6 mouse cellular contexts compared by ENCODE assay signal in the genomic region with DNA sequence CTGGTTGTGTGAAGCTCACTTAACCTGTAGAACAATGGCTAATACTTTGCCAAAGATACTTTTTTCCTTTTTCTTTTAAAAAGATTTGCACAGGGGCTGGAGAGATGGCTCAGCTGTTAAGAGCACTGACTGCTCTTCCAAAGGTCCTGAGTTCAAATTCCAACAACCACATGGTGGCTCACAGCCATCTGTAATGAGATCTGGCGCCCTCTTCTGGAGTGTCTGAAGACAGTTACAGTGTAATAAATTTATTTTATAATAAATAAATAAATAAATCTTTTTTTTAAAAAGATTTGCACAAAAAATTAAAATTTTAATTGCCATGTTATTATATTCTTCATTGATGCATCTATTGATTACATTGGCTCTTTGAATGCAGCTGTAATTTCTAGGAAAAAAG.
DNase-seq lines count a peak whose midpoint lies in the region; ATAC-seq and TF ChIP-seq lines count a peak whose summit lies in the region.
"Not testable (repeated sequence)": the region's sequence is repeated elsewhere in the genome, so short reads cannot be mapped to it uniquely, and the experiment has no call there.

No protein-coding gene starts in this region.

- in situ Hi-C loops in Patski (cut with MboI; ENCODE audit: low pct_unique_long_range_greater_than_20kb): not testable (repeated sequence)

- not testable (repeated sequence) for TF ChIP-seq EP300 in heart, adult 2 months (IDR thresholded peaks at IDR 0.05; ENCODE audit: insufficient read depth, low read depth, low read length); stomach, postnatal 0 days (optimal IDR thresholded peaks at IDR 0.05)

- TF ChIP-seq CTCF in Patski (IDR thresholded peaks at IDR 0.05): peak; percentile 53
- TF ChIP-seq CTCF in heart, adult 2 months (IDR thresholded peaks at IDR 0.05): peak; percentile 68
- peak; percentile 40 for TF ChIP-seq CTCF in intestine, postnatal 0 days (IDR thresholded peaks at IDR 0.05; ENCODE audit: low read depth)
- peak; percentile 52 for TF ChIP-seq CTCF in left cerebral cortex, adult 2 months (IDR thresholded peaks at IDR 0.05)
- TF ChIP-seq CTCF in lung, embryonic 14.5 days (IDR thresholded peaks at IDR 0.05; ENCODE audit: low read depth): 0 out of 2 replicates have a peak, but pooled peaks have one; percentile 9
- TF ChIP-seq CTCF in stomach, postnatal 0 days (IDR thresholded peaks at IDR 0.05; ENCODE audit: low read depth): peak; percentile 49

- not testable (repeated sequence) for H3K4me3 ChIP-seq in heart, adult 2 months; intestine, postnatal 0 days (ENCODE audit: low read depth, low read length); left cerebral cortex, adult 2 months; lung, embryonic 14.5 days (ENCODE audit: low read depth, low read length); stomach, postnatal 0 days (ENCODE audit: low read depth, low read length)

- not testable (repeated sequence) for H3K9me3 ChIP-seq in intestine, postnatal 0 days (ENCODE audit: control insufficient read depth); lung, embryonic 14.5 days (ENCODE audit: low read depth, low read length); stomach, postnatal 0 days (ENCODE audit: control insufficient read depth, low read length)

- POLR2A ChIA-PET in Patski (lab: Charles Lee): not testable (repeated sequence)

- WGBS in heart, adult 2 months: 80% methylated on average over 1 of the region's 1 CpGs
- WGBS in intestine, postnatal 0 days: 67% methylated on average over 1 of the region's 1 CpGs
- 61% methylated on average over 1 of the region's 1 CpGs for WGBS in lung, embryonic 14.5 days
- 71% methylated on average over 1 of the region's 1 CpGs for WGBS in stomach, postnatal 0 days

- not testable (repeated sequence) for H3K9ac ChIP-seq in heart, adult 2 months (ENCODE audit: low read depth, low read length); intestine, postnatal 0 days (ENCODE audit: low read depth, low read length); lung, embryonic 14.5 days; stomach, postnatal 0 days (ENCODE audit: low read length)

- not testable (repeated sequence) for H3K36me3 ChIP-seq in heart, adult 2 months (ENCODE audit: control insufficient read depth, insufficient read depth, low read length); intestine, postnatal 0 days (ENCODE audit: control insufficient read depth, insufficient read depth); lung, embryonic 14.5 days (ENCODE audit: insufficient read depth); stomach, postnatal 0 days (ENCODE audit: control insufficient read depth, insufficient read depth, low read length)

- DNase-seq in Patski (ENCODE audit: low read depth, low spot score); heart, adult 2 months; left cerebral cortex, adult 2 months (ENCODE audit: extremely low spot score in 1 of 2, low spot score in 2 of 2); lung, embryonic 14.5 days; stomach, postnatal 0 days (ENCODE audit: low spot score): not testable (repeated sequence)

- not testable (repeated sequence) for ATAC-seq in Patski; intestine, postnatal 0 days; lung, embryonic 14.5 days (ENCODE audit: insufficient read depth); stomach, postnatal 0 days (ENCODE audit: low FRiP score, low TSS enrichment)

- not testable (repeated sequence) for H3K27me3 ChIP-seq in Patski; heart, adult 2 months (ENCODE audit: control insufficient read depth, insufficient read depth, low read length); intestine, postnatal 0 days (replicated peaks; ENCODE audit: control insufficient read depth, insufficient read depth, low read length); lung, embryonic 14.5 days (ENCODE audit: insufficient read depth, low read length); stomach, postnatal 0 days (ENCODE audit: control insufficient read depth, insufficient read depth, low read length)

- H3K4me1 ChIP-seq in heart, adult 2 months (ENCODE audit: control insufficient read depth, insufficient read depth, low read length); intestine, postnatal 0 days (replicated peaks; ENCODE audit: control insufficient read depth, insufficient read depth, low read length); stomach, postnatal 0 days (replicated peaks; ENCODE audit: control insufficient read depth, insufficient read depth): not testable (repeated sequence)
- H3K4me1 ChIP-seq in lung, embryonic 14.5 days (ENCODE audit: insufficient read depth): peaks cover 16% of the 10 kb centered on the region; the same call in 1 of the 2 replicates

- not testable (repeated sequence) for H3K79me2 ChIP-seq in heart, adult 2 months (replicated peaks; ENCODE audit: control insufficient read depth, insufficient read depth, low read length)

- intact Hi-C loops in heart, adult 2 months (cut with DNase I); left cerebral cortex, adult 2 months (cut with DNase I): not testable (repeated sequence)

- H3K4me2 ChIP-seq in intestine, postnatal 0 days (replicated peaks; ENCODE audit: low read depth); lung, embryonic 14.5 days; stomach, postnatal 0 days (replicated peaks; ENCODE audit: low read depth): not testable (repeated sequence)

- not testable (repeated sequence) for H3K27ac ChIP-seq in heart, adult 2 months; intestine, postnatal 0 days (ENCODE audit: low read depth, low read length); left cerebral cortex, adult 2 months; lung, embryonic 14.5 days (ENCODE audit: low read depth); stomach, postnatal 0 days (replicated peaks)

- CTCF ChIA-PET in Patski (lab: Charles Lee): interaction anchor here (0.8 to 1.8 kb wide), 6 partner anchors 10 to 54 kb away, joined by 3 to 8 read pairs (median 4); no protein-coding TSS in a partner anchor

- not testable (repeated sequence) for TF ChIP-seq POLR2A in heart, adult 2 months (IDR thresholded peaks at IDR 0.05; ENCODE audit: insufficient read depth, low read depth, low read length)

Comparison
In these comparisons a context has a peak if more than half of its experiments do, and no peak if none do; other contexts are left out.
1. CTCF ChIP-seq: peak in every context shown above with its lines; median percentile 68 in heart, adult 2 months; 53 in Patski; 52 in left cerebral cortex, adult 2 months; 49 in stomach, postnatal 0 days; 40 in intestine, postnatal 0 days; 9 in lung, embryonic 14.5 days.